Mouse (Mus musculus) neural tube, embryonic 13.5 days (tissue): ENCODE measurements around the gene Kctd2. TPM values are rescaled to one million over a fixed set of nuclear protein-coding genes. Genes with fewer than 3 reads are reported as not detected.

Source experiments
- ATAC-seq: fragments of 200-750 bp; cut with Nextera tagmentation; 2 replicates; pipeline ENCODE4 v1.8.0; 2017; ENCODE audit warnings: low read depth, mild to moderate bottlenecking, moderate TSS enrichment, moderate library complexity
- H3K27ac ChIP-seq: fragments of 300-500 bp; sonication (generic); replicated peaks from 2 replicates; pipeline ENCODE4 v1.5.1; 2015; ENCODE audit warnings: moderate library complexity, mild to moderate bottlenecking, inconsistent platforms
- H3K27me3 ChIP-seq: fragments of 300-500 bp; sonication (generic); 2 replicates; pipeline ENCODE4 v1.6.1; 2015; ENCODE audit warnings: mild to moderate bottlenecking, inconsistent platforms
- H3K36me3 ChIP-seq: fragments of 300-500 bp; sonication (generic); 2 replicates; pipeline ENCODE4 v1.6.1; 2015; ENCODE audit warnings: mild to moderate bottlenecking, inconsistent platforms
- H3K4me1 ChIP-seq: fragments of 300-500 bp; sonication (generic); replicated peaks from 2 replicates; pipeline ENCODE4 v1.6.1; 2015; ENCODE audit warnings: inconsistent platforms
- H3K4me2 ChIP-seq: fragments of 300-500 bp; sonication (generic); 2 replicates; pipeline ENCODE4 v1.6.1; 2015; ENCODE audit warnings: inconsistent platforms, mild to moderate bottlenecking, moderate library complexity
- H3K4me3 ChIP-seq: fragments of 300-500 bp; sonication (generic); 2 replicates; pipeline ENCODE4 v1.5.1; 2015; ENCODE audit warnings: mild to moderate bottlenecking, inconsistent platforms
- H3K9ac ChIP-seq: fragments of 300-500 bp; sonication (generic); 2 replicates; pipeline ENCODE4 v1.6.1; 2015; ENCODE audit warnings: moderate library complexity, mild to moderate bottlenecking, inconsistent platforms
- H3K9me3 ChIP-seq: fragments of 300-500 bp; sonication (generic); 2 replicates; pipeline ENCODE4 v1.6.1; 2016; ENCODE audit warnings: inconsistent platforms
- WGBS: fragments of 180-500 bp; shearing (Covaris S2); methylation state at CpG from one replicate; pipeline ENCODE4 v1.1.7; 2015; 5-methylcytosine and 5-hydroxymethylcytosine counted together
- polyA plus RNA-seq: library from polyadenylated mRNA; unstranded; fragments of >200 nt; fragmentation: Nextera tagmentation; extraction: Ambion mirVana; gene quantifications from 2 replicates; pipeline ENCODE4 v1.2.1, GENCODE M21; 2015

Kctd2 gene
- polyA plus RNA-seq: 22.9 and 23.5 TPM in 2 replicates

GRCm38 (mm10) chr11:115419531-115420237, at the start of gene Kctd2, which contains the start of gene Atp5h:
TSS of gene Kctd2 (plus strand) at chr11:115420128.
TSS of gene Atp5h (minus strand) at chr11:115419962.
- H3K9me3 ChIP-seq: no peaks in the 10 kb centered on the region
- peak within 1 kb of the TSS; percentile 96 for H3K9ac ChIP-seq
- peaks cover 34% of the 10 kb centered on the region for H3K4me1 ChIP-seq
- H3K36me3 ChIP-seq: peaks cover 55% of the 10 kb centered on the region
- ATAC-seq: peak; percentile 98
- peak within 1 kb of the TSS; percentile 88 for H3K27ac ChIP-seq
- peak within 1 kb of the TSS; percentile 92 for H3K4me3 ChIP-seq
- peak within 1 kb of the TSS; percentile 93 for H3K4me2 ChIP-seq
- no peaks in the 10 kb centered on the region for H3K27me3 ChIP-seq
- WGBS: under 1% methylated on average over 56 of the region's 56 CpGs

GRCm38 (mm10) chr11:115370368-115370767, 49.6 kb upstream of the Kctd2 start:
- no peak overlapping the region for H3K4me2 ChIP-seq
- peaks cover 59% of the 10 kb centered on the region for H3K27me3 ChIP-seq
- no peak overlapping the region for H3K9ac ChIP-seq
- no peaks in the 10 kb centered on the region for H3K9me3 ChIP-seq
- 54% methylated on average over 7 of the region's 7 CpGs for WGBS
- peaks cover 36% of the 10 kb centered on the region for H3K4me1 ChIP-seq
- ATAC-seq: no peak
- no peak overlapping the region for H3K27ac ChIP-seq
- no peaks in the 10 kb centered on the region for H3K36me3 ChIP-seq
- H3K4me3 ChIP-seq: no peak overlapping the region

GRCm38 (mm10) chr11:115371354-115371753, 48.6 kb upstream of the Kctd2 start:
- no peak overlapping the region for H3K4me2 ChIP-seq
- H3K4me3 ChIP-seq: no peak overlapping the region
- ATAC-seq: no peak
- peaks cover 26% of the 10 kb centered on the region for H3K4me1 ChIP-seq
- no peaks in the 10 kb centered on the region for H3K36me3 ChIP-seq
- no peak overlapping the region for H3K27ac ChIP-seq
- H3K9ac ChIP-seq: no peak overlapping the region
- peaks cover 60% of the 10 kb centered on the region for H3K27me3 ChIP-seq
- 33% methylated on average over 8 of the region's 8 CpGs for WGBS
- H3K9me3 ChIP-seq: no peaks in the 10 kb centered on the region

GRCm38 (mm10) chr11:115372015-115372414, 47.9 kb upstream of the Kctd2 start:
- Histone ChIP-seq H3K4me1 (peaks cover 20% of the 10 kb centered on the region), H3K9me3 (no peaks in the 10 kb centered on the region), H3K27ac (no peak overlapping the region), H3K27me3 (peaks cover 60% of the 10 kb centered on the region), H3K4me2 (no peak overlapping the region), H3K9ac (no peak overlapping the region), H3K36me3 (no peaks in the 10 kb centered on the region), H3K4me3 (no peak overlapping the region)
- 72% methylated on average over 1 of the region's 1 CpGs for WGBS
- no peak for ATAC-seq

GRCm38 (mm10) chr11:115372737-115373136, 47.2 kb upstream of the Kctd2 start:
- WGBS: 54% methylated on average over 2 of the region's 2 CpGs
- Histone ChIP-seq H3K27me3 (peaks cover 60% of the 10 kb centered on the region), H3K9me3 (no peaks in the 10 kb centered on the region), H3K4me2 (no peak overlapping the region), H3K9ac (no peak overlapping the region), H3K27ac (no peak overlapping the region), H3K36me3 (no peaks in the 10 kb centered on the region), H3K4me3 (no peak overlapping the region), H3K4me1 (peaks cover 17% of the 10 kb centered on the region)
- ATAC-seq: no peak

- peaks cover 16% of the 10 kb centered on the region for H3K4me1 ChIP-seq
- no peaks in the 10 kb centered on the region for H3K36me3 ChIP-seq
- H3K27me3 ChIP-seq: peaks cover 51% of the 10 kb centered on the region
- H3K4me3 ChIP-seq: peak overlapping the region; percentile 46
- peak overlapping the region; percentile 57 for H3K27ac ChIP-seq
- H3K9ac ChIP-seq: peak overlapping the region; percentile 75
- WGBS: 2% methylated on average over 30 of the region's 30 CpGs
- ATAC-seq: peak; percentile 71
- no peaks in the 10 kb centered on the region for H3K9me3 ChIP-seq
- H3K4me2 ChIP-seq: peak overlapping the region; percentile 70
Observed at GRCm38 (mm10) chr11:115373805-115374694, 45.9 kb upstream of the Kctd2 start.

GRCm38 (mm10) chr11:115374695-115375425, 45.1 kb upstream of the Kctd2 start:
- 68% methylated on average over 12 of the region's 12 CpGs for WGBS
- Histone ChIP-seq H3K27ac (peak overlapping the region; percentile 57), H3K9ac (peak overlapping the region; percentile 75)

GRCm38 (mm10) chr11:115376722-115377121, 43.2 kb upstream of the Kctd2 start:
- H3K27ac ChIP-seq: no peak overlapping the region
- peaks cover 34% of the 10 kb centered on the region for H3K27me3 ChIP-seq
- H3K9me3 ChIP-seq: no peaks in the 10 kb centered on the region
- H3K4me1 ChIP-seq: peaks cover 19% of the 10 kb centered on the region
- whole genome bisulfite sequencing: 61% methylated on average over 7 of the region's 7 CpGs
- no peaks in the 10 kb centered on the region for H3K36me3 ChIP-seq
- H3K9ac ChIP-seq: no peak overlapping the region
- no peak overlapping the region for H3K4me2 ChIP-seq
- ATAC-seq: no peak
- H3K4me3 ChIP-seq: no peak overlapping the region

More at GRCm38 (mm10) chr11:115374695-115375425, 45.1 kb upstream of the Kctd2 start:
- H3K27me3 ChIP-seq: peaks cover 45% of the 10 kb centered on the region
- peak overlapping the region; percentile 46 for H3K4me3 ChIP-seq
- H3K4me2 ChIP-seq: peak overlapping the region; percentile 70
- H3K36me3 ChIP-seq: no peaks in the 10 kb centered on the region
- H3K9me3 ChIP-seq: no peaks in the 10 kb centered on the region
- H3K4me1 ChIP-seq: peaks cover 16% of the 10 kb centered on the region
- ATAC-seq: peak; percentile 12; the same call in 1 of the 2 replicates

GRCm38 (mm10) chr11:115377254-115377653, 42.7 kb upstream of the Kctd2 start:
- no peak overlapping the region for H3K4me3 ChIP-seq
- no peak for ATAC-seq
- 87% methylated on average over 4 of the region's 4 CpGs for WGBS
- no peak overlapping the region for H3K9ac ChIP-seq
- H3K27ac ChIP-seq: no peak overlapping the region
- no peak overlapping the region for H3K4me2 ChIP-seq
- H3K27me3 ChIP-seq: peaks cover 30% of the 10 kb centered on the region
- H3K4me1 ChIP-seq: peaks cover 19% of the 10 kb centered on the region
- H3K36me3 ChIP-seq: no peaks in the 10 kb centered on the region
- no peaks in the 10 kb centered on the region for H3K9me3 ChIP-seq

- Histone ChIP-seq H3K4me2 (no peak overlapping the region), H3K9me3 (no peaks in the 10 kb centered on the region), H3K36me3 (no peaks in the 10 kb centered on the region), H3K4me3 (no peak overlapping the region), H3K27me3 (peaks cover 26% of the 10 kb centered on the region), H3K9ac (no peak overlapping the region), H3K4me1 (peaks cover 24% of the 10 kb centered on the region), H3K27ac (no peak overlapping the region)
- ATAC-seq: no peak
- 86% methylated on average over 7 of the region's 7 CpGs for WGBS
Observed at GRCm38 (mm10) chr11:115377854-115378253, 42.1 kb upstream of the Kctd2 start.

GRCm38 (mm10) chr11:115381276-115381675, 38.7 kb upstream of the Kctd2 start:
- no peak for ATAC-seq
- peak overlapping the region; percentile 93 for H3K4me2 ChIP-seq

More at GRCm38 (mm10) chr11:115381276-115381675, 38.7 kb upstream of the Kctd2 start:
- Histone ChIP-seq H3K4me1 (peaks cover 43% of the 10 kb centered on the region), H3K27me3 (no peaks in the 10 kb centered on the region; the same call in 1 of the 2 replicates), H3K27ac (peak overlapping the region; percentile 97; the same call in 1 of the 2 replicates), H3K9me3 (no peaks in the 10 kb centered on the region), H3K9ac (no peak overlapping the region), H3K4me3 (peak overlapping the region; percentile 86), H3K36me3 (no peaks in the 10 kb centered on the region)
- WGBS: 19% methylated on average over 9 of the region's 9 CpGs
